Mouse (Mus musculus): ENCODE results near the gene Fxn. TPM values are rescaled to one million over a fixed set of nuclear protein-coding genes. Genes with fewer than 3 reads are reported as not detected.

Gene Fxn
- total RNA-seq, 2 experiments from 2014 or later = 7.6 to 8.9 TPM

GRCm38 (mm10) chr19:24306351-24306750 lies 25.9 kb upstream of the Fxn start:
- no peak for DNase-seq (ENCODE audit: low spot score in 2 of 2)
- intact Hi-C loops (cut with DNase I) = loop anchor here (10.0 kb wide), 1 partner anchor 248 kb away; the partner anchor contains the start of gene Pip5k1b

- no peak for DNase-seq (ENCODE audit: low spot score in 2 of 2)
- intact Hi-C loops (cut with DNase I) = loop anchor here (5.0 to 10.0 kb wide), 2 partner anchors 253 to 570 kb away; partner anchors contain the start of gene Pip5k1b
These were observed 21.8 kb upstream of the Fxn start for GRCm38 (mm10) chr19:24302198-24302597.

GRCm38 (mm10) chr19:24301768-24302148 lies 21.4 kb upstream of the Fxn start:
- intact Hi-C loops (cut with DNase I) = loop anchor here (1.0 to 10.0 kb wide), 4 partner anchors 175 to 571 kb away; partner anchors contain the start of gene Pip5k1b
- no peak for DNase-seq (ENCODE audit: low spot score in 2 of 2)

- intact Hi-C loops (cut with DNase I) = loop anchor here (1.0 to 10.0 kb wide), 4 partner anchors 175 to 571 kb away; partner anchors contain the start of gene Pip5k1b
- peak; percentile 72 to 75 for DNase-seq (ENCODE audit: low spot score in 2 of 2)
These were observed 20.8 kb upstream of the Fxn start for GRCm38 (mm10) chr19:24300994-24301767.

GRCm38 (mm10) chr19:24293537-24293936 lies 13.1 kb upstream of the Fxn start:
- intact Hi-C loops (cut with DNase I) = no loop called here
- DNase-seq (ENCODE audit: low spot score in 2 of 2) = no peak

GRCm38 (mm10) chr19:24284187-24284586 lies 3.8 kb upstream of the Fxn start:
- peak; percentile 31 to 37 for DNase-seq (ENCODE audit: low spot score in 2 of 2)

GRCm38 (mm10) chr19:24281288-24281980 lies 1.0 kb upstream of the Fxn start:
- intact Hi-C loops (cut with DNase I) = loop anchor here (5.0 kb wide), 1 partner anchor 591 kb away; no protein-coding TSS in a partner anchor
- DNase-seq (ENCODE audit: low spot score in 2 of 2) = no peak

More at GRCm38 (mm10) chr19:24284187-24284586, 3.8 kb upstream of the Fxn start:
- intact Hi-C loops (cut with DNase I) = loop anchor here (5.0 kb wide), 1 partner anchor 588 kb away; no protein-coding TSS in a partner anchor

- intact Hi-C loops (cut with DNase I) = loop anchor here (5.0 kb wide), 1 partner anchor 592 kb away; no protein-coding TSS in a partner anchor
- peak; percentile 50 to 71 for DNase-seq (ENCODE audit: low spot score in 2 of 2)
These were observed 452 bp downstream of the Fxn start for GRCm38 (mm10) chr19:24279706-24280600.

GRCm38 (mm10) chr19:24278859-24279258 lies 1.5 kb downstream of the Fxn start:
- intact Hi-C loops (cut with DNase I) = no loop called here
- DNase-seq (ENCODE audit: low spot score in 2 of 2) = no peak

GRCm38 (mm10) chr19:24274281-24274680 lies 6.1 kb downstream of the Fxn start:
- intact Hi-C loops (cut with DNase I) = no loop called here
- DNase-seq (ENCODE audit: low spot score in 2 of 2) = no peak

- peak; percentile 72 to 79 for DNase-seq (ENCODE audit: low spot score in 2 of 2)
- intact Hi-C loops (cut with DNase I) = loop anchor here (2.0 kb wide), 1 partner anchor 119 kb away; no protein-coding TSS in a partner anchor
These were observed 8.5 kb downstream of the Fxn start for GRCm38 (mm10) chr19:24271746-24272426.

- intact Hi-C loops (cut with DNase I) = loop anchor here (2.0 kb wide), 1 partner anchor 119 kb away; no protein-coding TSS in a partner anchor
These were observed 9.1 kb downstream of the Fxn start for GRCm38 (mm10) chr19:24271326-24271725.

GRCm38 (mm10) chr19:24268531-24268930 lies 11.9 kb downstream of the Fxn start:
- intact Hi-C loops (cut with DNase I) = loop anchor here (10.0 kb wide), 1 partner anchor 84 kb away; no protein-coding TSS in a partner anchor
- no peak for DNase-seq (ENCODE audit: low spot score in 2 of 2)

More at GRCm38 (mm10) chr19:24271326-24271725, 9.1 kb downstream of the Fxn start:
- DNase-seq (ENCODE audit: low spot score in 2 of 2) = peak; percentile 47 to 52

GRCm38 (mm10) chr19:24266046-24266830 lies 14.2 kb downstream of the Fxn start:
- intact Hi-C loops (cut with DNase I) = loop anchor here (10.0 kb wide), 1 partner anchor 81 kb away; no protein-coding TSS in a partner anchor

GRCm38 (mm10) chr19:24264991-24265390 lies 15.4 kb downstream of the Fxn start:
- peak; percentile 85 to 89 for DNase-seq (ENCODE audit: low spot score in 2 of 2)
- intact Hi-C loops (cut with DNase I) = loop anchor here (5.0 to 10.0 kb wide), 2 partner anchors 38 to 80 kb away; partner anchors contain the start of gene Tjp2

More at GRCm38 (mm10) chr19:24266046-24266830, 14.2 kb downstream of the Fxn start:
- no peak for DNase-seq (ENCODE audit: low spot score in 2 of 2)

GRCm38 (mm10) chr19:24262736-24263135 lies 17.7 kb downstream of the Fxn start:
- intact Hi-C loops (cut with DNase I) = loop anchor here (5.0 to 10.0 kb wide), 2 partner anchors 35 to 78 kb away; partner anchors contain the start of gene Tjp2
- no peak for DNase-seq (ENCODE audit: low spot score in 2 of 2)

Measured in left cerebral cortex, postnatal 14 days (tissue).